Mouse (Mus musculus): ENCODE measurements at regions not wholly inside any gene's neighbourhood (a gene's known extent, or its start where the extent isn't known, plus 50 kb on each side); places are given as distances from the start of the nearest gene placed in this dataset.

- no peak for DNase-seq (ENCODE audit: low spot score)
Measured at GRCm38 (mm10) chr15:93787361-93787760, 191.7 kb upstream of the Prickle1 start.

GRCm38 (mm10) chr15:93785846-93786412 is 190.2 kb upstream of the Prickle1 start:
- no peak for DNase-seq (ENCODE audit: low spot score)

GRCm38 (mm10) chr15:93783736-93784135 is 188.0 kb upstream of the Prickle1 start:
- no peak for DNase-seq (ENCODE audit: low spot score)

- DNase-seq (ENCODE audit: low spot score) = no peak
Measured at GRCm38 (mm10) chr15:93775199-93775745, 179.6 kb upstream of the Prickle1 start.

- no peak for DNase-seq (ENCODE audit: low spot score)
Measured at GRCm38 (mm10) chr15:93774340-93774739, 178.6 kb upstream of the Prickle1 start.

- DNase-seq (ENCODE audit: low spot score) = no peak
Measured at GRCm38 (mm10) chr15:93766981-93767380, 171.3 kb upstream of the Prickle1 start.

GRCm38 (mm10) chr15:93763047-93763446 is 167.4 kb upstream of the Prickle1 start:
- no peak for DNase-seq (ENCODE audit: low spot score)

GRCm38 (mm10) chr15:93758204-93758836 is 162.6 kb upstream of the Prickle1 start:
- DNase-seq (ENCODE audit: low spot score) = peak; percentile 55

GRCm38 (mm10) chr15:93755989-93756388 is 160.3 kb upstream of the Prickle1 start:
- no peak for DNase-seq (ENCODE audit: low spot score)

- no peak for DNase-seq (ENCODE audit: low spot score)
Measured at GRCm38 (mm10) chr15:93751817-93752216, 156.1 kb upstream of the Prickle1 start.

- DNase-seq (ENCODE audit: low spot score) = peak; percentile 48
Measured at GRCm38 (mm10) chr15:93750953-93751352, 155.3 kb upstream of the Prickle1 start.

GRCm38 (mm10) chr15:93744191-93744945 is 148.7 kb upstream of the Prickle1 start:
- no peak for DNase-seq (ENCODE audit: low spot score)

GRCm38 (mm10) chr15:93733731-93734510 is 138.2 kb upstream of the Prickle1 start:
- DNase-seq (ENCODE audit: low spot score) = peak; percentile 23

GRCm38 (mm10) chr15:93732825-93733224 is 137.1 kb upstream of the Prickle1 start:
- no peak for DNase-seq (ENCODE audit: low spot score)

- no peak for DNase-seq (ENCODE audit: low spot score)
Measured at GRCm38 (mm10) chr15:93731161-93731560, 135.5 kb upstream of the Prickle1 start.

- DNase-seq (ENCODE audit: low spot score) = no peak
Measured at GRCm38 (mm10) chr15:93715443-93715842, 119.8 kb upstream of the Prickle1 start.

- peak; percentile 77 for DNase-seq (ENCODE audit: low spot score)
Measured at GRCm38 (mm10) chr15:93713428-93713827, 117.7 kb upstream of the Prickle1 start.

GRCm38 (mm10) chr15:93712594-93712993 is 116.9 kb upstream of the Prickle1 start:
- DNase-seq (ENCODE audit: low spot score) = no peak

- DNase-seq (ENCODE audit: low spot score) = no peak
Measured at GRCm38 (mm10) chr15:93711150-93711784, 115.6 kb upstream of the Prickle1 start.

GRCm38 (mm10) chr15:93710493-93711149 is 114.9 kb upstream of the Prickle1 start:
- DNase-seq (ENCODE audit: low spot score) = no peak
